Comparison of ENCODE assay signal across 16 mouse cellular contexts in genomic region chr5:33655251-33655840, GRCm38 (mm10). TPM values are rescaled to one million over a fixed set of nuclear protein-coding genes. Genes with fewer than 3 reads are reported as not detected.
DNase-seq lines count a peak whose midpoint lies in the region; ATAC-seq lines count a peak whose summit lies in the region.
"Had no signal": no experiment of that assay in that cellular context is flagged by ENCODE, and none has a peak within 500 bp of the region (broad histone marks: within the 10 kb centered on the region; RNA-seq: fewer than 3 reads in every experiment).

No protein-coding gene starts in this region.

- WGBS in heart, embryonic 13.5 days, result 88% methylated on average over 10 of the region's 10 CpGs
- WGBS in liver, embryonic 12.5 days (ENCODE audit: insufficient replicate concordance), result 86% methylated on average over 10 of the region's 10 CpGs
- whole genome bisulfite sequencing in embryonic facial prominence, embryonic 10.5 days, result 92% methylated on average over 10 of the region's 10 CpGs

- no peak for ATAC-seq in heart, embryonic 13.5 days (ENCODE audit: extremely low read depth, insufficient number of reproducible peaks, low FRiP score, low TSS enrichment)
- ATAC-seq in liver, embryonic 12.5 days, result no peak
- ATAC-seq: forebrain, embryonic 15.5 days; hindbrain, postnatal 0 days; Patski had no signal

- H3K9ac ChIP-seq in heart, embryonic 13.5 days, result peak overlapping the region; percentile 90; the same call in 1 of the 2 replicates
- peak overlapping the region; percentile 96 for H3K9ac ChIP-seq in liver, embryonic 12.5 days
- H3K9ac ChIP-seq: forebrain, embryonic 15.5 days had no signal

- peaks cover 62% of the 10 kb centered on the region for H3K4me1 ChIP-seq in heart, embryonic 13.5 days
- peaks cover 65% of the 10 kb centered on the region for H3K4me1 ChIP-seq in liver, embryonic 12.5 days
- H3K4me1 ChIP-seq in embryonic facial prominence, embryonic 10.5 days, result peaks cover 54% of the 10 kb centered on the region

- H3K9me3 ChIP-seq in heart, embryonic 13.5 days, result no peaks in the 10 kb centered on the region
- H3K9me3 ChIP-seq in liver, embryonic 12.5 days (replicated peaks), result no peaks in the 10 kb centered on the region
- no peaks in the 10 kb centered on the region for H3K9me3 ChIP-seq in embryonic facial prominence, embryonic 10.5 days
- H3K9me3 ChIP-seq: forebrain, embryonic 15.5 days had no signal

- no peak overlapping the region for H3K27ac ChIP-seq in heart, embryonic 13.5 days (replicated peaks)
- H3K27ac ChIP-seq in liver, embryonic 12.5 days, result no peak overlapping the region
- no peak overlapping the region for H3K27ac ChIP-seq in embryonic facial prominence, embryonic 10.5 days (replicated peaks)
- H3K27ac ChIP-seq: forebrain, embryonic 15.5 days; hindbrain, postnatal 0 days had no signal

- peaks cover 33% of the 10 kb centered on the region for H3K36me3 ChIP-seq in heart, embryonic 13.5 days
- H3K36me3 ChIP-seq in liver, embryonic 12.5 days, result peaks cover 41% of the 10 kb centered on the region
- peaks cover 37% of the 10 kb centered on the region for H3K36me3 ChIP-seq in embryonic facial prominence, embryonic 10.5 days (replicated peaks)

- no peak for DNase-seq in heart, adult 18-20 months
- no peak for DNase-seq in liver
- DNase-seq in B cell, adult 2 months, result peak; percentile 21 to 40
- no peak for DNase-seq in embryonic facial prominence, embryonic 10.5 days (ENCODE audit: low spot score)
- DNase-seq in gastrocnemius, postnatal 4 days (ENCODE audit: low spot score in 2 of 2), result no peak
- no peak for DNase-seq in lung, postnatal 10 days
- DNase-seq: cerebellum, adult 8-10 months; heart, postnatal 10 days; layer of hippocampus, adult 9-11 months; lung, adult 2 months; right cerebral cortex, postnatal 14 days had no signal

- no peak overlapping the region for H3K4me2 ChIP-seq in heart, embryonic 13.5 days
- H3K4me2 ChIP-seq in liver, embryonic 12.5 days, result peak overlapping the region; percentile 98
- H3K4me2 ChIP-seq: forebrain, embryonic 15.5 days had no signal

- no peaks in the 10 kb centered on the region for H3K27me3 ChIP-seq in heart, embryonic 13.5 days (replicated peaks)
- no peaks in the 10 kb centered on the region for H3K27me3 ChIP-seq in liver, embryonic 12.5 days (replicated peaks)
- H3K27me3 ChIP-seq in embryonic facial prominence, embryonic 10.5 days (replicated peaks; ENCODE audit: low read depth, poor library complexity, severe bottlenecking), result no peaks in the 10 kb centered on the region
- H3K27me3 ChIP-seq: forebrain, embryonic 15.5 days; Patski had no signal

- H3K4me3 ChIP-seq in heart, embryonic 13.5 days, result no peak overlapping the region
- no peak overlapping the region; the same call in 1 of the 2 replicates for H3K4me3 ChIP-seq in liver, embryonic 12.5 days
- H3K4me3 ChIP-seq in embryonic facial prominence, embryonic 10.5 days, result peak overlapping the region; percentile 31; the same call in 1 of the 2 replicates
- H3K4me3 ChIP-seq: forebrain, embryonic 15.5 days had no signal

RNA-seq across cellular contexts. Expression of gene Tacc3, which starts 2.6 kb away (rescaled TPM):
- polyA plus RNA-seq in heart, embryonic 13.5 days (2015; fragmentation: Nextera tagmentation; extraction: Ambion mirVana), result 122 and 125 TPM in 2 replicates
- total RNA-seq in heart, adult 18-20 months (2021), result 1 to 10 TPM; 1.5 to 2.5 TPM
- polyA plus RNA-seq in liver, embryonic 12.5 days (2016; fragmentation: Nextera tagmentation; extraction: Ambion mirVana), result 199 and 203 TPM in 2 replicates
- 318 and 337 TPM in 2 replicates for polyA plus RNA-seq in embryonic facial prominence, embryonic 10.5 days (2016; fragmentation: Nextera tagmentation; extraction: Ambion mirVana)
- 10 to 100 TPM; 31.2 to 33.7 TPM for total RNA-seq in gastrocnemius, postnatal 4 days (2021)

RNA-seq across cellular contexts. Expression of gene Tmem129, which starts 2.9 kb away (rescaled TPM):
- polyA plus RNA-seq in heart, embryonic 13.5 days (2015; fragmentation: Nextera tagmentation; extraction: Ambion mirVana), result 32.0 and 33.0 TPM in 2 replicates
- total RNA-seq in heart, adult 18-20 months (2021), result 10 to 100 TPM; 19.5 to 19.6 TPM
- polyA plus RNA-seq in liver, embryonic 12.5 days (2016; fragmentation: Nextera tagmentation; extraction: Ambion mirVana), result 26.4 and 27.3 TPM in 2 replicates
- 37.1 and 40.0 TPM in 2 replicates for polyA plus RNA-seq in embryonic facial prominence, embryonic 10.5 days (2016; fragmentation: Nextera tagmentation; extraction: Ambion mirVana)
- total RNA-seq in gastrocnemius, postnatal 4 days (2021), result 10 to 100 TPM; 26.5 to 27.1 TPM

RNA-seq across cellular contexts. Expression of gene Slbp, which starts 3.0 kb away (rescaled TPM):
- 114 and 121 TPM in 2 replicates for polyA plus RNA-seq in heart, embryonic 13.5 days (2015; fragmentation: Nextera tagmentation; extraction: Ambion mirVana)
- 10 to 100 TPM; 13.5 to 14.7 TPM for total RNA-seq in heart, adult 18-20 months (2021)
- 326 and 340 TPM in 2 replicates for polyA plus RNA-seq in liver, embryonic 12.5 days (2016; fragmentation: Nextera tagmentation; extraction: Ambion mirVana)
- 313 and 322 TPM in 2 replicates for polyA plus RNA-seq in embryonic facial prominence, embryonic 10.5 days (2016; fragmentation: Nextera tagmentation; extraction: Ambion mirVana)
- total RNA-seq in gastrocnemius, postnatal 4 days (2021), result 10 to 100 TPM; 38.4 to 42.2 TPM

RNA-seq across cellular contexts. Expression of gene Gm9903, which starts 25.6 kb away (rescaled TPM):
- polyA plus RNA-seq in heart, embryonic 13.5 days (2015; fragmentation: Nextera tagmentation; extraction: Ambion mirVana), result 0.83 and 1.2 TPM in 2 replicates
- total RNA-seq in heart, adult 18-20 months (2021), result 1 to 10 TPM in 1 of 2 experiments, under 1 TPM in 1; 0.87 to 1.2 TPM
- polyA plus RNA-seq in liver, embryonic 12.5 days (2016; fragmentation: Nextera tagmentation; extraction: Ambion mirVana), result 0.11 and 0.19 TPM in 2 replicates
- polyA plus RNA-seq in embryonic facial prominence, embryonic 10.5 days (2016; fragmentation: Nextera tagmentation; extraction: Ambion mirVana), result 0.30 and 0.32 TPM in 2 replicates
- total RNA-seq in gastrocnemius, postnatal 4 days (2021), result 1 to 10 TPM; 1.8 to 1.9 TPM

RNA-seq across cellular contexts. Expression of gene Fam53a, which starts 25.9 kb away (rescaled TPM):
- polyA plus RNA-seq in heart, embryonic 13.5 days (2015; fragmentation: Nextera tagmentation; extraction: Ambion mirVana), result 46.9 and 50.2 TPM in 2 replicates
- 10 to 100 TPM; 21.6 to 28.7 TPM for total RNA-seq in heart, adult 18-20 months (2021)
- polyA plus RNA-seq in liver, embryonic 12.5 days (2016; fragmentation: Nextera tagmentation; extraction: Ambion mirVana), result 32.4 and 40.7 TPM in 2 replicates
- 78.2 and 79.9 TPM in 2 replicates for polyA plus RNA-seq in embryonic facial prominence, embryonic 10.5 days (2016; fragmentation: Nextera tagmentation; extraction: Ambion mirVana)
- 10 to 100 TPM; 37.5 to 42.7 TPM for total RNA-seq in gastrocnemius, postnatal 4 days (2021)

Comparison
In these comparisons a context has a peak if more than half of its experiments do, and no peak if none do; other contexts are left out.
1. DNase-seq: peak in B cell, adult 2 months (2 of 2); none in heart, adult 18-20 months (0 of 2), liver (single experiment), embryonic facial prominence, embryonic 10.5 days (single experiment), gastrocnemius, postnatal 4 days (0 of 2) and lung, postnatal 10 days (single experiment).